Mouse (Mus musculus): Measurements from ENCODE around the gene Pigx.
A peak's percentile ranks its signal among the peaks of the same experiment; 100 is the strongest.

The Pigx gene

DNA sequence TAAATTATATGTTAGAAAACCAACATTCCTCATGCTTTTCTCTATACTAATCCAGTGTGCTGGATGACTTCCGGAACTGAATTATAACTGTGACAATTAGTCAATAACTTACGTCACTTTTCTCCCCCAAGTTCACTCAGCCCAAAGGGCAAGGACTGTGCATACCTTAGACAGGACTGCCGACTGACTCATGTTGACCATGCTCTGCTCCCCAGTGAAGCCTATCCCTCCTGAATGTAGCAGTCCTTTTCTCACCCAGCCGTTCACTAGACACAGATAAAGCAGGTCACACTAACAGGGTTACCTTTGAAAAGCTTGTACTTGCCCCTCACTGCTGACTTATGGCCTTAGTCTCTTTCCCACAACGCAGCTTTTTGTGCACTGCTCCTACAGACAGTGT lies 40.7 kb downstream of the Pigx start:
- DNase-seq (ENCODE audit: low spot score): peak; percentile 20

DNA sequence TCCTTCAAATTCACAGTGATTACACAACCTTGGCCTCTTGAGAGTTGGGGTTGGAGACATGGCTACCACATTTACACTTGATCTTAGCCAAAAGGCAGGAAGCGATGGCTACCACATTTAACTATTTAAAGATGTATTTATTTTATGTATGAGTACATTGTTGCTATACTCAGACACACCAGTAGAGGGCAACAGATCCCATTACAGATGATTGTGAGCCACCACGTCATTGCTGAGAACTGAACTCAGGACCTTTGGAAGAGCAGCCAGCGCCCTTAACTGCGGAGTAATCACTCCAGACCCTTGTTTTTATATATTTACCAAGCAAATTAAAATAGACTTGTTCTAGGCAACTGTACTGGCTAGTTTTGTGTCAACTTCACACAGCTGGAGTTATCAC lies 57.2 kb downstream of the Pigx start:
- DNase-seq (ENCODE audit: low spot score): no peak

All from urinary bladder, postnatal 14 days (tissue).